Mouse (Mus musculus) layer of hippocampus, postnatal 25 days (tissue): ENCODE results near the gene Adamts12. TPM values are rescaled to one million over a fixed set of nuclear protein-coding genes. Genes with fewer than 3 reads are reported as not detected.

ENCODE experiments used
- DNase-seq, 2 experiments: peaks; one replicate each; pipeline ENCODE4 v3.0.0; 2022; ENCODE audit warnings: mixed read lengths in 2 of 2, low spot score in 1 of 2; ENCODE audit errors: extremely low spot score in 1 of 2
- total RNA-seq, 2 experiments: library from RNA; stranded (reverse); gene quantifications; 2 replicates each; pipeline ENCODE4 v1.2.3; 2021

Adamts12 gene
- total RNA-seq, 2 experiments from 2014 or later: 0.85 to 0.86 TPM

DNA sequence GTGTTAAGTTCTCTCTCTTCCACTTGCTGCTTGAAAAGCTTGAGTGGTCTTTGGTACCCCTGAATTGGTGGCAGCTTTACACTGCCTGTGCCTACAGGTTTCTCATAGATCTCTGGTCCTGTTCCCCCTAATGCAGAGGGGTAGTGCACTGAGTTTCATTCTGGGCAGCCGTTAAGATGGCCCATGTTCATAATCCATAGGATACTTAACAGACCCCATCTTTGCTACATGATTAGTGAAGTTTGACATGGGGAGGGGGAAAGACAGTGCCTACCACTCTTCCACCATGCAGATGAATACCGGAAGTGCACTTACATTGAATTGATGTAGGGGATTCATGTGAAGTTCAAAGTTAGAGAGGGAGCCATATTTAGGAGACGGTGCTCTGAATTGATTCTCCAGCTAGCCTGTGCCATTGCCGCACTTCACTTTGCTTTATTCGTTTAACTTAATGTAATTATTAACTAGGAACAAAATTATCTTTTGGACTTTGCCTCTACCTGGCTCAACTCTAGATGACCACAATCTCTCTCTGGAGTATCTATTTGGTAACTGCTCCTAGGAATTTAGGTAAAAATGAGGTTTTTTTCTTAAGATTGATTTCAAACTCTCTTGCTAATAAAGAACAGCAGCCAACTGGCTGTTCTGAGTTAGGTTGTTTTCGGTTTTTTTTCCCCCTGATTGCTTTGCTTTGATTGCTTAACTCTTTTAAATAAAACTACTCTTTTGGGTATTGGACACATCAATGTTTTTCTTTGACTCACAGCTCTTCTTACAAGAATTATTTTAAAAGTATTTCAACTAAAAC lies 214.9 kb downstream of the Adamts12 start:
- no peak for DNase-seq

DNA sequence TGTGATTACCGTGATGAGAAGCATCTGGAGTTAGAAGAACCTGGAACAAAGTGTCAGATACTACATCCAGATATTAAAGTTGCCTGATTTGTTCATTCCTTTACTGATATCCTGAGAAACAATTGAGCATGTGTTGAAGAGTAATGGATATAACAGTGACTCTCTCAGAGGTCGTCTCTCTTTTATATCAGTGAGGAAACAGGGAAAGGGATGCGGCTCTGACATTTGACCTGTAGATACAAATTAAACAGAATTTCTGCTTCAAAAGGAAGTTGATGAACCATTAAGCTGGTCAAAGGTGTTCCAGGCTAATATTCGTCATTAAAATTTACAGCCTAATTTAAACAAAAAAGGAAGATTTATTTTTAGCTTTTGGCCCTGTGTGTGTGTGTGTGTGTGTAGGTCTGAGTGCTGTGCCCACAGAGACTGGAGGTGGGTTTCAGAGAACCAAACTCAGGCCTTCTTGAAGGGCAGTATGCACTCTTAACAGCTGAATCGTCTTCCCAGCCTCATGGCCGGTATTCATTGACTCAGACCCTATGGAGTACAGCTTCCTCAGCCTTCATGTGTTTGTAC lies 216.2 kb downstream of the Adamts12 start:
- DNase-seq: no peak

GRCm38 (mm10) chr15:11283171-11283570 lies 218.6 kb downstream of the Adamts12 start:
- no peak for DNase-seq

DNA sequence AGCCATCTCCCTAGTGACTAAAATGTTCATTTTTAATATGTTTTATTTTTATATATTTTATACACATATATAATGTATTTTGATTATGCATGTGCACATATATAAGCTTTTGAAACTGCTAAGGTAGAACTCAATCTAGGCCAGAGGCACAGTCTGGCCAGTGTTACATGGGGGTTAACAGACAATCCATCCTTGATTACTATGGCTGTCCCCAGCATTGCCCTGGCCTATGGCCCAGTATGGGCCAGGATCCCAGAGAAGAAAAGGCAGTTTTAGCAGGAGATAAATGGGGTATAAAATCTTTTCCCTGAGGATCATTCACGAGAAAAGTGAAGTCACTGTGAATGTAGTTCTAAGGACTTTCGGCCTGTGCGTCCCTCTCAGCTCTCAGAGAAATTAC lies 223.2 kb downstream of the Adamts12 start:
- DNase-seq: no peak

- DNase-seq: no peak
These were observed 227.7 kb downstream of the Adamts12 start for GRCm38 (mm10) chr15:11292246-11292645.

DNA sequence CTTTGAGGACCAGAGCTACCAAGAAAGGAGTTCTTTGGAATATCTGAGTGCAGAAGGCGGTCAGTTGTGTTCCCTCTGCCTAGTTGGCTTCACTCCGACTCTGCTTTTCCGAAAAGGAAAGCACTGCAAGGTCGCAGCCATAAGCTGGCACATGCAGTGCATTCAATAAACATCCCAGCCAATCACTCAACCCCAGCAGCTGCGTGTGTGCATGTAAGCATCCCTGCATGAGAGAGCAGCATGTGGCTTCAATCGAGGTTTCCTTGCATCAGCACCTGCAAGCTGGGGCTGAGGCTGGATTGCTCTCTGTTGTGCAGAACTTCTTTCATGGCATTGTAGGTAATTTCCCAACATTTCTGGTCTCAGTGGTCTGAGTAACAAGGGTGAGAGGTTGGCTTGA lies 230.4 kb downstream of the Adamts12 start:
- no peak for DNase-seq

DNA sequence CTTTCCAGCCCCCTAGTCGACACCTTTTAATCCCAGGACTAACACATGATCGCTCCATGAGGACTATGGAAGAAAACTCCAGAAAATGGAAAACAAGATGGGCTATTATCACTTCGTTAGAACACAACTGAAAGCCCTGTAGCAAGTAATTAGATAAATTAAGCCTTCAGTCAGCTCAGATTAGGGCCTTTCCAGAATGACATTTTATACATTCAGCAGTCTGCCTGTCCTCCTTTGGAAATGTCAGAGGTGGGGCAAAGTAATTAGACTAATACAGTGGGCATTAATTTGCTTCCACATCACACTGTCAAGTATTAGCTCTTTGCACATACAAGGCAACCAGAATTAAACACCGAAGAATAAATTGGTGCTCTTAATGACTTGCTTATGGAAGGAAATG lies 233.4 kb downstream of the Adamts12 start:
- DNase-seq: no peak

DNA sequence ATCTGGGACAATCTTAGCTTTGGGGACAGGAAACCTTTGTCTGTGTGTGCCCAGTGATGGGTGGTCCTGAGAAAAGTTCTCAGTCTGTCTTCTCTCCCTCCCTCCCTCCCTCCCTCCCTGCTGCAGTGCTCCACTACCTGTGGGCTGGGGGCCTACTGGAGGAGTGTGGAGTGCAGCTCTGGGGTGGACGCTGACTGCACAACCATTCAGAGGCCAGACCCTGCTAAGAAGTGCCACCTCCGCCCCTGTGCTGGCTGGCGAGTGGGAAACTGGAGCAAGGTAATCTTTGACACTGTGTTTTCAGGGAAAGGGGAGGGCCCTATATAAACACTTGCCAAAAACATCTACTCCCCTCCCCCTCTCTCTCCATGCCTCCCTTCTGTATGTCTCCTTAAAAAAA lies 252.5 kb downstream of the Adamts12 start:
- DNase-seq: no peak

DNA sequence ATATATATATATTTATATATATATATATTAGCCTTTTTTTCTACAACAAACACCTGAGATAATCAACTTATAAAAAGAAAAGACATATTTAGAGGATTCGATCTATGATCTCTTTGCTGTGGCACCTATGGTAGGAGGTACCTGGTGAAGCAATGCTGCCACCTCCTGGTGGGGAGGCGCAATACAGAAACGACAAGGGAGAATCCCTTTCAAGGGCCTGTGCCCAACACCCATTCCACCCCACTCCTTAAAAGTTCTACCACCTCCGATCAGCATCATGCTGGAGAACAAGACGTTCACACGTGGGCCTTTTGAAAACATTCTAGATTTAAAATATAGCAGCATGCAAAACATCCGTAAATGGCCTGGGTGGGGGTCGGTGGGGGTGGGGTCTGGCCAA lies 255.9 kb downstream of the Adamts12 start:
- peak; percentile 24 to 62 for DNase-seq

DNA sequence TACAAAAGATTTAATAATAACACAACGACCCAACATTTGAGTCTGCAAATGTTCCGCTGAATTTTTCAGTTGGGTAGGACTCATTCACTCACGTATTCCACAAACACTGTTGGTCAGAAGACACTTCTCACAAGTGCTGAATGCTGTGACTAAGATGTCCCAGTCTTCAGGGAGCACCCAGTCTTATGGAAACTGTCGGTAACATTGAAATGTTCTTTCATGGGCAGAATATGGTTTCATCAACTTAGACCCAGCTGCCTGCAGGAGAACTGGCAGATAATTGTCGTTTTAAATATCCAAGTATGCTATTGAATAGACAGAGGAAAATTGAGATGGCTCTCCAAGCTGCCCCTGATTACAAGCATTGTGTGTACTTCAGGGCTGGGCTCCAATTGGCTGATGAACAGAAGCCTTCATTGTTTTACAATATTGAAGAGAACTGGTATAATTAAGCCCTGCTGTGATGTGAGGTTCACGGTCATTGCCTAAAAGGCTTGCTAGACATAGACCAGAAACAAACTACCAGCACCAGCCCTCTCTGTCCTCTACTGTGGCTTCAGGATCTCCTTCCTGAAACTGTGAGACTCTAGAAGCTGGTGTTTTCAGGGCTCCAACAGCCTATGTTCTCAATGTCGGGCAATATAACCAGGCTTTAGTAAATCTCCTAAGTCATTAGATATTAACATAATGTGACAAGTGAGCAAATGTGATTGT lies 275.0 kb downstream of the Adamts12 start:
- no peak for DNase-seq

- no peak for DNase-seq
These were observed 291.3 kb downstream of the Adamts12 start for GRCm38 (mm10) chr15:11355865-11356264.

DNA sequence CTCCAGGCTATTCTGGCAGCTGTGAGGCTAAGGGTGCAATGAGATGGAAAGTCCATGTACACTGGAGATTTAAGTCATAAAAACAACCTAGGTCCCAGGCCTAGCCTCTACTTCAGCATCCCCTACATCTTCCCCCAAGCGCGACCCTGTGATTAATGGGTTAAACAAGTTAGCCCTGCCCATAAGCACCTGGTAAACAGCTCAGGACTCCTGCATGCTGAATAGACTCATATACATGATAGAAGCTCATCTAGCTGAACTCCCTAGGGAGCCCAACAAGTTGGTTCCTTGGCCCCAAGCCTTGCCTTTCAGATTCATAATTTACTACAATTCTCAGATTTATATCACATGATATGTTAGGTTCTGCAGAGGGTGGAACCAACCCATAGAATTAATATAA lies 292.9 kb downstream of the Adamts12 start:
- DNase-seq: no peak

GRCm38 (mm10) chr15:11360888-11361287 lies 296.3 kb downstream of the Adamts12 start:
- no peak for DNase-seq

DNA sequence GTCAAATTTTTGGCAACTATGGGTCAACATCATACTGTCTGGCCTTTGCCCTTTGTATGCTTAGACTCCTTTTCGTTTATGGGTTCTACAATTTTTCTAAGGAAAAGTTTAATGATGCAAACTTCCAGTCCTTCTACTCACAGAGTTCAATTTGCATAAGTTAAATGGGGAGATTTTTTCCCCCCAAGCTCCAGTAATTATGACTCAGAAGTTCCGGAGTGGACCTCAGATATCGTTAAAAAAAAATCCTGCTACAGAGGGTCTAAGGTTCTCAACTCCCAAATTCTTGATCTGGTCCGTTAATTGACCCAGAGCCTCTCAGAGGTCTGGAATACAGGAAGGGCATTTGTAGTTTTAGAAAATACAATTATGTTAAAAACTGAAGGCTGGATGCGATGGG lies 297.2 kb downstream of the Adamts12 start:
- DNase-seq: no peak

DNA sequence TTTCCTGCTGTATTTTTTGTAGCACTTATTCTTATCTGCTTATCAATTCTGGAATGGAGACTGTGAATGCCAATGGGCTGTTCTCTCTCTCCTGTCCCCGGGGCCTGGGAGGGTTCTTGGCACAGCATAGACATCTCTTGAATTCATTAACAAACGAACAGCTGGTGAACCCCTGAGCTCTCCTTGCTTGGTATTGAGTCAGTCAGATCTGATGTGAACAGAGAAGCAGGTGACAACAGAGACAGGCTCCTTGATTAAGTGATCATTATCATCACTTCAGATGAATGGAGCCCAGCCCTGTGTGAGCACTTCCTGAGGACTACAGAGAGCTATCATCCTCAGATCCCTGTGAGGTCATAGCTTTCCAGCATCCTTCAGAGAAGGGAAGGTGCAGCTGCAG lies 299.5 kb downstream of the Adamts12 start:
- no peak for DNase-seq

DNA sequence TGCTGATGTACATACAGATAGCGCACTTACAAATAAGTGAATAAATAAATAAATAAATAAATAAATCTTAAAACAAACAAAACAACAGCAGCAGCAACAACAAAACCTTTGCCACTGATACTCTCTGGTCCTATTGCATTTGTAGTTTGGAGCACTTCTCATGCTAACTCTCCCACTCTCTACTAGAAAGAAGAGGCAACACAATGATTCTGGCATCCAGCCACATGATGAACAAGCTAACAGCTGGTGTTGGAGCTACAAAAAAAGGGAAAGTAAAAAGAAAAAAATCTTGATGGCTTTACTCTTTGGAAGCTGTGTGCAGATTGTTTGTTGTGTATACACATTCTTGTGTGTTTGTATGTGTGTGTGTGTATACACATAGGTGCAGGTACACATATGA lies 300.2 kb downstream of the Adamts12 start:
- peak in 1 of 2 experiments; percentile 46 for DNase-seq

DNA sequence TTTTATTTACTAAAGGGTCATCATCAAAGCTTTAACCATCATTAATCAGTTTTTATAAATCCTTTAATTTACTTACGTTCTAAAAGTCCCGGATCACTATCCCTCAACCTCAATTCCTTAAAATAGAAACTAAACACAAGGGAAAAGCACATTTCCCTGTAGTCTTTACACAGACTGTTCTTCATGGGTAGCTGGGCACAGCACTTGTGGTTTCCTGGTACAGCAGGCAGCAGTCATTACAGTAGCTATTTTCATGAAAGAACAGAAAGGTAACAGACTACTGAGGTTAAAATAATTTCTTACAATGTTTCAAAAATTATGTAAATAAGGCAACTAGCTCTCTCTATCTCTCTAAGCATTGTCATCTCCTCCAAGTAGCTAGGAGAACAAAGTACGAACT lies 305.0 kb downstream of the Adamts12 start:
- DNase-seq: no peak

- no peak for DNase-seq
These were observed 306.0 kb downstream of the Adamts12 start for GRCm38 (mm10) chr15:11370477-11371085.

GRCm38 (mm10) chr15:11379431-11380086 lies 315.0 kb downstream of the Adamts12 start:
- DNase-seq: no peak

GRCm38 (mm10) chr15:11380087-11380530 lies 315.5 kb downstream of the Adamts12 start:
- no peak for DNase-seq

DNA sequence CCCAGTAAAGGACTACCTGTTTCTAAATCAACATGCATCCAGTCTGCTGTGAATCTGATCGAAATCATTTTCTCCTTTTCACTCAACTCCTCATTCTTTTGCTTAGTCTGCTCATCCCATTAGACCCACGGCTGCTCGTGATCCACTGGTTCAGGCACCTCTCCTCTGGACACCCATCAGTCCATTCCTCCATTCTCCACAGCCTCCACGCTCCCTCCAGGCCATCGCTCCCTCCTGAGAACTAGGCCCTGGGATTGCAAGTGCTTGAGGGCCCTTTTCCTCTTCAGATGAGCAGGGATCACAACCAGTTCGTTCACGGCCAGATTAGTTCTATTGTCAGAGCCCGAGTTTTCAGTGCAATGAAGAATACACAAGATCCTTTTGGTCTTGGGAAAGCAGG lies 316.0 kb downstream of the Adamts12 start:
- DNase-seq: no peak
